Mouse (Mus musculus): ENCODE measurements around the gene Ndufs1. TPM values are rescaled to one million over a fixed set of nuclear protein-coding genes. Genes with fewer than 3 reads are reported as not detected.
"Not testable (repeated sequence)": the region's sequence is repeated elsewhere in the genome, so short reads cannot be mapped to it uniquely, and the experiment has no call there.

Gene Ndufs1
- polyA plus RNA-seq, 1 experiment, result 127 TPM

DNA sequence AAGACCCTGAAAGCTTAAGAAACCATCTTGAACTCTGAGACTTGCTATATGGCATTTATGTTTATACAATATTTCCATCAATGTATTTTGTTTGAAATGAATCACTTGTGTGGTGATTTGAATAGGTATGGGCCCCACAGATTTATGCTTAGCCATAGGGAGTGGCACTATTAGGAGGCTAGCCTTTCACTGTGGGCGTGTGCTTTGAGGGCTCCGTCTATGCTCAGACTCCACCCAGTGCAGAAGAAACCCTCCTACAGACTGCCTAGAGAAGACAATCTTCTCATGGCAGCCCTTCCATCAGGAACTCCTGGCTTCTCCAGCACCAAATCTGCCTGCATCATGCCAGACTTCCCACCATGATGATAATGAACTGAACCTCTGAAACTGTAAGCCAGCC, 8.0 kb downstream of the Ndufs1 start:
- TF ChIP-seq POLR2A (IDR thresholded peaks at IDR 0.05; ENCODE audit: extremely low read depth, insufficient read depth, low read length) (no peak), CTCF (IDR thresholded peaks at IDR 0.05; ENCODE audit: extremely low read depth, insufficient read depth, low read length) (no peak)
- no peak overlapping the region for H3K27ac ChIP-seq (ENCODE audit: insufficient read depth, low read length)
- no peaks in the 10 kb centered on the region for H3K4me1 ChIP-seq (ENCODE audit: control insufficient read depth, insufficient read depth, low read length)
- H3K4me3 ChIP-seq (ENCODE audit: insufficient read depth, low read length), result no peak overlapping the region

DNA sequence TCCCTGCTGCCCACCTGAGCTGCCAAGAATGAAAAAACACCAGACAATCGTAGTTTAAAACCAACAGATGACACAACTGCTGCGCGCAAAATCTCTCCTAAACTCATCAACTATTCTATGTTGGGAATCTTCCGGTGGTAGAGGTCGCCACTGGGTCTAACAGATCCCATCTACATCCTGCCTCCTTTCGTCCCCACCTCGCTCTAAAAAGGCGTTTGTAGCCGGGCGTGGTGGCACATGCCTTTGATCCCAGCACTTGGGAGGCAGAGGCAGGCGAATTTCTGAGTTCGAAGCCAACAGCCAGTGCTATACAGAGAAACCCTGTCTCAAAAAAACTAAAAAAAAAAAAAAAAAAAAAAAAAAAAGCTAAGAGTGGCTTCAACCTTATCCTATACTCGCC, 36.4 kb downstream of the Ndufs1 start:
- Histone ChIP-seq H3K4me1 (ENCODE audit: control insufficient read depth, insufficient read depth, low read length) (no peaks in the 10 kb centered on the region; the same call in 1 of the 2 replicates), H3K4me3 (ENCODE audit: insufficient read depth, low read length) (no peak overlapping the region), H3K27ac (ENCODE audit: insufficient read depth, low read length) (no peak overlapping the region)
- TF ChIP-seq CTCF (IDR thresholded peaks at IDR 0.05; ENCODE audit: extremely low read depth, insufficient read depth, low read length) (no peak), POLR2A (IDR thresholded peaks at IDR 0.05; ENCODE audit: extremely low read depth, insufficient read depth, low read length) (no peak)

DNA sequence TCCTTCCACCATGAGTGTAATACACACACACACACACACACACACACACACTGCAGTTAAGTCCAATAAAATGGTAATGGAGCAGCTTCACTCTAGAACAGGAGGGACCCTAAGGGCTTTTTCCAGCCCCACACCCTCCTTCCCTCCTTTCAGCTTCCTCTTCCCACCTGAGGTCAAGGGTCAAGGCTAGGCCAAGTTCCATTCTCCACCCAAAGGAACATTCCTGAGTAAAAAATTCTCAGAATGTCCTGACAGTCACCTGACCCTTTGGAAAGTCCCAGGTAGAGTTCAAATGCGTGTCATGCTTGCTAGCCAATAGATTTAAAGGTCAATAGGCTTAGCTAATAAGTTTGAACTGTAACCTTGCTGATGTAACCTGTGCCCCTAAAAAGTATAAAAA, 38.0 kb downstream of the Ndufs1 start:
- not testable (repeated sequence) for H3K4me3 ChIP-seq (ENCODE audit: insufficient read depth, low read length); H3K27ac ChIP-seq (ENCODE audit: insufficient read depth, low read length)

DNA sequence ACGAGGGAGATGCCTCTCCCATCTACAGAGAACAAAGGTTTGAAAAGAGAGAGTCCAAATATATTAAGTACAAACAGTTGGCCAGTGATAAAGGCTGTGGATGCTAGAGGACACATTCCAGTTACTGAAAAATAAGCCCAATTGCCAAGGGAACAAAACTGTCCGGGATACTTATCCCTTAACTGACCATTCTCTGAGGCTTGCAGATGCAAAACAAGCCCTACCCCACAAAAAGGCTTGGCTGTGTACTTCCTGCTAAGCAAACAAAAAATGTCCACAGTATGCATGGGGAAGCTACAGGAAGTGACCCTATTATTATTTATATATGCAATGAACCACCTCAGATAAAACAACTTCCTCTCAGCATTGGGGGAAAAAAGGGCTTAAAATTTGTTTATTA, 38.7 kb downstream of the Ndufs1 start:
- no peaks in the 10 kb centered on the region; the same call in 1 of the 2 replicates for H3K4me1 ChIP-seq (ENCODE audit: control insufficient read depth, insufficient read depth, low read length)
- TF ChIP-seq POLR2A (IDR thresholded peaks at IDR 0.05; ENCODE audit: extremely low read depth, insufficient read depth, low read length), result no peak
- TF ChIP-seq CTCF (IDR thresholded peaks at IDR 0.05; ENCODE audit: extremely low read depth, insufficient read depth, low read length), result no peak
- H3K4me3 ChIP-seq (ENCODE audit: insufficient read depth, low read length), result no peak overlapping the region
- H3K27ac ChIP-seq (ENCODE audit: insufficient read depth, low read length), result no peak overlapping the region

More for the DNA sequence above, 38.0 kb downstream of the Ndufs1 start:
- H3K4me1 ChIP-seq (ENCODE audit: control insufficient read depth, insufficient read depth, low read length), result not testable (repeated sequence)

DNA sequence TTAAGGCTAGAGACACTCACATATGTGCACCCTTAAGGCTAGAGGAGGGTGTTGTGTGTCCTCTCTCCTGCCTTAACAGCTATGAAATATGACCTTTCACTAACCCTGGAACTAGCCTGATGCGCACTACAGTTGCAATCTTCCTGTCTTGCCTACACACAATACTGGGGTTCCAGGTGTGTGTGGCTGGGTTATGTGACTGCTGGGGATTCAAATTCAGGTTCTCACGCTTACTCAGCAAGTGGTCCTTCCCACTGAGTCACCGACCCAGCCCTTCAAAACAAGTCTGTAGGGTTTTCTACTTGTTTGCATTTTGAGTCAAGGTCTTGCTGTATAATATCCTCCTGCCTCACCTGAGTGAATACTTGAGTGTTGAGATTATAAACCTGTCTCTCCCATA, 42.1 kb downstream of the Ndufs1 start:
- Histone ChIP-seq H3K27ac (ENCODE audit: insufficient read depth, low read length) (no peak overlapping the region), H3K4me1 (ENCODE audit: control insufficient read depth, insufficient read depth, low read length) (no peaks in the 10 kb centered on the region; the same call in 1 of the 2 replicates), H3K4me3 (ENCODE audit: insufficient read depth, low read length) (no peak overlapping the region)
- TF ChIP-seq CTCF (IDR thresholded peaks at IDR 0.05; ENCODE audit: extremely low read depth, insufficient read depth, low read length), result no peak
- TF ChIP-seq POLR2A (IDR thresholded peaks at IDR 0.05; ENCODE audit: extremely low read depth, insufficient read depth, low read length), result no peak

DNA sequence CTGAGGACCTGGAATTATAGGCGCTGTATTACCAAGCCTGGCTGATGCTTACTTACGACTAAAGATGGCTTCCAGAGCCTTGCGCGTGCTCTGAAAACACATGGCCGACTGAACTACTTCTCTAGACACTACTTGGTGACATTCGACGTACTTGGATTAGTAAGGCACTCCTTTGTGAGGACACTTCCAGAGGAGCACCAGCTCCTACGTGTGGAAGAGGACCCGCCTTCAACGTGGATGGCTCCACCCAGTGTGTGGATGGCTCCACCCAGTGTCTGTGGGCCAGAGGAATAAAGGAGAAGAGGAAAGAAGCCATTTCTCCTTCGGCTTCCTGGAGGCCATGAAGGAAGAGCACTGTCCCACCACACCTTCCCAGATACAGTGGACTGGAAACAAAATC, 44.9 kb downstream of the Ndufs1 start:
- H3K27ac ChIP-seq (ENCODE audit: insufficient read depth, low read length), result no peak overlapping the region
- no peak for TF ChIP-seq POLR2A (IDR thresholded peaks at IDR 0.05; ENCODE audit: extremely low read depth, insufficient read depth, low read length)
- TF ChIP-seq CTCF (IDR thresholded peaks at IDR 0.05; ENCODE audit: extremely low read depth, insufficient read depth, low read length), result no peak

DNA sequence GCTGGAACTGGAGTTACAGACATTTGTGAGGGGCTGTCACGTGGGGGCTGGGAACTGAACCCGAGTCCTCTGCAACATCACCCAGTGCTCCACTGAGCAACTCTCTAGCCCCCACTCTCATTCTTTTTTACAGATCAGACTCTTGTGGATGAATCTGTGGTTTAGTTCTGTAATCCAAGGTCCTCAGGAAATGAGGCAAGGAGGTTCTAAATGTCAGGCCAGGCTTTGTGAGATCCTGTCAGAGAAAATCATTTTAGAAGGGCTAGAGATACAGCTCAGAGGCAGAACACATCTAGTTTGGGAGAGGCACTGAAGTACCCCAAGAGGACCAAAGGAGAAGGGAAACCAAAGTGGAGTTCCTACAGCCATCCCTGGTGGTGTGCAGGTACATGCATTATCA, 45.8 kb downstream of the Ndufs1 start:
- no peak overlapping the region for H3K4me3 ChIP-seq (ENCODE audit: insufficient read depth, low read length)
- TF ChIP-seq CTCF (IDR thresholded peaks at IDR 0.05; ENCODE audit: extremely low read depth, insufficient read depth, low read length), result no peak
- no peak overlapping the region for H3K27ac ChIP-seq (ENCODE audit: insufficient read depth, low read length)
- H3K4me1 ChIP-seq (ENCODE audit: control insufficient read depth, insufficient read depth, low read length), result no peaks in the 10 kb centered on the region

More for the DNA sequence above, 44.9 kb downstream of the Ndufs1 start:
- H3K4me1 ChIP-seq (ENCODE audit: control insufficient read depth, insufficient read depth, low read length), result no peaks in the 10 kb centered on the region; the same call in 1 of the 2 replicates
- H3K4me3 ChIP-seq (ENCODE audit: insufficient read depth, low read length), result no peak overlapping the region

DNA sequence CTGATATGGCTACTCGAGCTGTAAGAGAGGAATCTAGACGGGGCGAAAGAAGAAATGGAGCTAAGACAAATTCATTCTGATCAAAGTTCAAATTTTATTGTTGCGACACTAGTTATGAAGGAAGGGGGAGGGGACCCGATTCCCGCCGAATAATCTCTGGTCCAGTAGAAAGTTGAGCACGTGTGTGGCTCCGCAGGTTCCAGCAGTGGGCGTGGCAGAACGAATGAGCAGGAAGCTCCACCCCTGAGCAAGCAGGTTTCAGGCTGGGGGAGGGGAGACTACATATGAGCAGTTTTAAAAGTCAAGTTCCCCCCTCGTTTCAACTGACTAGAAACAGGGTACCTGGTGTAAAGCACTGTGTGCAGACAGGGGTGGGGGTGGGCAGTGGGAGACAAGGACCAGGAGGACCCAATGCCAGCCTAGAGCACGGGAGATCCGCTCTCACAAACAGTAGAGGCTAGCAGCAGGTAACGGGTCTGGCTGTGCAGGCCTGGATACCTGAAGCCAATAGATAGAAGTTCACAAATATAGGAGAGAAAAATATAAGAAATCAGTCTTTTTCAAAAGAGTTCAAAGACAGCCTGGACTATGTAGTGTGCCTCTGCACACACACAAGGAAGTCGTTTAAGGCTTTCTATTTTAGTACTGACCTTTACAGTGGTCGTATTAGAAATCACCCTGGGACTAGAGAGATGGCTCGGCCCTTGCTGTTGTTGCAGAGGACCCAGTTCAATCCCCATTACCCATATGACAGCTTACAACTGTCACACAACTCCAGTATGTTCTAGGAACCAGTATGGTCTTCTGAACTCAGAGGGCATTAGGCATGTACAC, 46.6 kb downstream of the Ndufs1 start:
- Histone ChIP-seq H3K4me1 (ENCODE audit: control insufficient read depth, insufficient read depth, low read length) (no peaks in the 10 kb centered on the region), H3K4me3 (ENCODE audit: insufficient read depth, low read length) (no peak overlapping the region), H3K27ac (ENCODE audit: insufficient read depth, low read length) (no peak overlapping the region)
- TF ChIP-seq CTCF (IDR thresholded peaks at IDR 0.05; ENCODE audit: extremely low read depth, insufficient read depth, low read length) (no peak), POLR2A (IDR thresholded peaks at IDR 0.05; ENCODE audit: extremely low read depth, insufficient read depth, low read length) (no peak)

DNA sequence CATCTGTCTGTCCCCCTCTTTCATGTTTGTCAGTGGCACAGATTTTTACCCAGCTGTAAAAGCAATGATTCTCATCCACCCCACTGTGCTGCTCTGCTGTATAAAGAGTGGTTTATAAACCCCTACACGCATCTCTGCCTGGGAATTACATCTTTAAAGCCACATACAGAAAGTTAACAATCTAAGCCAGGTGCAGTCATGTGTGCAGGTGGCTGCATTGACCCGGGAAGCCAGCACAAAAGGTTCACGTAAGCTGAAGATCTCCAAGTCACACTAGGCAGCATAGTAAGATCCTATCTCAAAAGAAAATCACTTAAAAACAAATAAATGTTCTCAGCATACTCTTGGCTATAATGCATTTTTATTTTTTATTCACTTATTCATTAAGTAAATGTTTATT, 47.4 kb downstream of the Ndufs1 start:
- no peak overlapping the region for H3K4me3 ChIP-seq (ENCODE audit: insufficient read depth, low read length)
- no peaks in the 10 kb centered on the region for H3K4me1 ChIP-seq (ENCODE audit: control insufficient read depth, insufficient read depth, low read length)
- TF ChIP-seq POLR2A (IDR thresholded peaks at IDR 0.05; ENCODE audit: extremely low read depth, insufficient read depth, low read length), result no peak
- no peak for TF ChIP-seq CTCF (IDR thresholded peaks at IDR 0.05; ENCODE audit: extremely low read depth, insufficient read depth, low read length)
- H3K27ac ChIP-seq (ENCODE audit: insufficient read depth, low read length), result no peak overlapping the region

DNA sequence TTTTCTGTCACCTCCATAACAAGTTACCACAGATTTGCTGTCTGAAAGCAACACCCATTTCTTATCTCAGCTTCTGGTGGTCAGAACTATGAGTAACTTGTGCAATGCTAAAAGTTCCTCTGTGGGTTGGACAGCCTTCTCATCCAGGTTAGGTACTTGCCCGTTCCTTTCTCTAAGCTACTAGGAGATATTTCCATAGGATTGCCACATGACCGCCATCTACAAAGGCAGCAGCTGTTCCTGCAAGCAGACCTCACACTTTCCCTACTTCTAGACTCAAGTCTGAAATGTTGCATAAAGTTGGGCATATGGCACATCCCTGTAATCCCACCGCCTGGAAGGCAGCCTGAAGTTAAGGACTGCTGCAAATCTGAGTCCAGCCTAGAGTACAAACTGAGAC, 50.4 kb downstream of the Ndufs1 start:
- no peak overlapping the region for H3K27ac ChIP-seq (ENCODE audit: insufficient read depth, low read length)
- no peak overlapping the region for H3K4me3 ChIP-seq (ENCODE audit: insufficient read depth, low read length)
- no peak for TF ChIP-seq POLR2A (IDR thresholded peaks at IDR 0.05; ENCODE audit: extremely low read depth, insufficient read depth, low read length)
- TF ChIP-seq CTCF (IDR thresholded peaks at IDR 0.05; ENCODE audit: extremely low read depth, insufficient read depth, low read length), result no peak
- no peaks in the 10 kb centered on the region for H3K4me1 ChIP-seq (ENCODE audit: control insufficient read depth, insufficient read depth, low read length)
